Mouse (Mus musculus): ENCODE results near the gene Ypel2.

- TF ChIP-seq CTCF (IDR thresholded peaks at IDR 0.05; ENCODE audit: control insufficient read depth, insufficient read depth, low read length) (no peak), POLR2A (IDR thresholded peaks at IDR 0.05; ENCODE audit: borderline replicate concordance, control insufficient read depth, low read depth, low read length) (no peak)
Measured at GRCm38 (mm10) chr11:86991241-86991640, 2.3 kb downstream of the Ypel2 start.
